Mouse (Mus musculus) erythroblast, embryonic 14.5 days (primary cell): Measurements from ENCODE around the gene Cct7.

Experiments
- GATA1 ChIP-seq: IDR thresholded peaks from 2 replicates; pipeline ENCODE4 v1.6.1; 2012; ENCODE audit warnings: low read length, inconsistent platforms, mixed read lengths
- TAL1 ChIP-seq: IDR thresholded peaks from 3 replicates; pipeline ENCODE4 v1.6.1; 2012; ENCODE audit warnings: low read length, inconsistent platforms, mixed read lengths

GRCm38 (mm10) chr6:85447351-85447750 is 4.0 kb upstream of the Cct7 start:
- no peak for TF ChIP-seq GATA1
- no peak for TF ChIP-seq TAL1
